Mouse (Mus musculus): ENCODE measurements around the gene Camta1. TPM values are rescaled to one million over a fixed set of nuclear protein-coding genes. Genes with fewer than 3 reads are reported as not detected.
A peak's percentile ranks its signal among the peaks of the same experiment; 100 is the strongest.

The Camta1 gene
- total RNA-seq, 1 experiment: 9.3 TPM

GRCm38 (mm10) chr4:151418344-151418875 is 443.3 kb downstream of the Camta1 start:
- in situ Hi-C loops (cut with MboI; ENCODE audit: low sequenced_read_pairs in 2 of 2, unreplicated experiment in 2 of 2): no loop called here
- H3K9me3 ChIP-seq (ENCODE audit: control insufficient read depth, insufficient read depth, low read depth, low read length): no peaks in the 10 kb centered on the region
- H3K4me1 ChIP-seq (ENCODE audit: control insufficient read depth in 2 of 2, insufficient read depth in 2 of 2, low read length in 2 of 2, poor library complexity in 1 of 2): no peaks in the 10 kb centered on the region
- no peak overlapping the region for H3K9ac ChIP-seq (ENCODE audit: insufficient read depth, low read depth, low read length, poor library complexity, severe bottlenecking)
- TF ChIP-seq ZNF384 (IDR thresholded peaks at IDR 0.05; ENCODE audit: low read depth, low read length): no peak
- no peak for TF ChIP-seq ZC3H11A (IDR thresholded peaks at IDR 0.05; ENCODE audit: borderline replicate concordance, low read depth, low read length)
- TF ChIP-seq MAFK (IDR thresholded peaks at IDR 0.05; ENCODE audit: insufficient read depth, low read depth, low read length): no peak
- H3K4me3 ChIP-seq (ENCODE audit: insufficient read depth in 1 of 2, low read depth in 1 of 2, low read length in 2 of 2, poor library complexity in 1 of 2, severe bottlenecking in 1 of 2): no peak overlapping the region
- H3K36me3 ChIP-seq (ENCODE audit: control insufficient read depth, insufficient read depth, low read length, poor library complexity, severe bottlenecking): no peaks in the 10 kb centered on the region
- no peak overlapping the region for H3K27ac ChIP-seq (ENCODE audit: insufficient read depth, low read depth, low read length, poor library complexity, severe bottlenecking)
- DNase-seq (ENCODE audit: low read depth, low spot score): no peak

GRCm38 (mm10) chr4:151415812-151416211 is 445.9 kb downstream of the Camta1 start:
- no peak for TF ChIP-seq ZNF384 (IDR thresholded peaks at IDR 0.05; ENCODE audit: low read depth, low read length)
- no peak for TF ChIP-seq HCFC1 (IDR thresholded peaks at IDR 0.05; ENCODE audit: borderline replicate concordance, insufficient read depth, low read length)
- TF ChIP-seq MAFK (IDR thresholded peaks at IDR 0.05; ENCODE audit: insufficient read depth, low read depth, low read length): no peak
- no peak for TF ChIP-seq ZC3H11A (IDR thresholded peaks at IDR 0.05; ENCODE audit: borderline replicate concordance, low read depth, low read length)
- no peak for TF ChIP-seq CHD2 (IDR thresholded peaks at IDR 0.05; ENCODE audit: low read depth, low read length)
- H3K9me3 ChIP-seq (ENCODE audit: control insufficient read depth, insufficient read depth, low read depth, low read length): no peaks in the 10 kb centered on the region
- H3K36me3 ChIP-seq (ENCODE audit: control insufficient read depth, insufficient read depth, low read length, poor library complexity, severe bottlenecking): no peaks in the 10 kb centered on the region
- DNase-seq (ENCODE audit: low read depth, low spot score): no peak
- H3K9ac ChIP-seq (ENCODE audit: insufficient read depth, low read depth, low read length, poor library complexity, severe bottlenecking): no peak overlapping the region
- H3K4me3 ChIP-seq (ENCODE audit: insufficient read depth in 1 of 2, low read depth in 1 of 2, low read length in 2 of 2, poor library complexity in 1 of 2, severe bottlenecking in 1 of 2): no peak overlapping the region
- 0 out of 4 replicates have a peak, but pooled peaks cover 0 to 2% of the 10 kb centered on the region in 2 experiments for H3K4me1 ChIP-seq (ENCODE audit: control insufficient read depth in 2 of 2, insufficient read depth in 2 of 2, low read length in 2 of 2, poor library complexity in 1 of 2)
- in situ Hi-C loops (cut with MboI; ENCODE audit: low sequenced_read_pairs in 2 of 2, unreplicated experiment in 2 of 2): no loop called here
- no peak overlapping the region for H3K27ac ChIP-seq (ENCODE audit: insufficient read depth, low read depth, low read length, poor library complexity, severe bottlenecking)

- Histone ChIP-seq H3K9me3 (ENCODE audit: control insufficient read depth, insufficient read depth, low read depth, low read length) (no peaks in the 10 kb centered on the region), H3K4me1 (ENCODE audit: control insufficient read depth in 2 of 2, insufficient read depth in 2 of 2, low read length in 2 of 2, poor library complexity in 1 of 2) (0 out of 4 replicates have a peak, but pooled peaks cover 0 to 2% of the 10 kb centered on the region in 2 experiments), H3K36me3 (ENCODE audit: control insufficient read depth, insufficient read depth, low read length, poor library complexity, severe bottlenecking) (no peaks in the 10 kb centered on the region), H3K9ac (ENCODE audit: insufficient read depth, low read depth, low read length, poor library complexity, severe bottlenecking) (no peak overlapping the region), H3K27ac (ENCODE audit: insufficient read depth, low read depth, low read length, poor library complexity, severe bottlenecking) (no peak overlapping the region), H3K4me3 (ENCODE audit: insufficient read depth in 1 of 2, low read depth in 1 of 2, low read length in 2 of 2, poor library complexity in 1 of 2, severe bottlenecking in 1 of 2) (no peak overlapping the region)
- in situ Hi-C loops (cut with MboI; ENCODE audit: low sequenced_read_pairs in 2 of 2, unreplicated experiment in 2 of 2): no loop called here
- DNase-seq (ENCODE audit: low read depth, low spot score): no peak
- TF ChIP-seq ZNF384 (IDR thresholded peaks at IDR 0.05; ENCODE audit: low read depth, low read length) (no peak), HCFC1 (IDR thresholded peaks at IDR 0.05; ENCODE audit: borderline replicate concordance, insufficient read depth, low read length) (no peak), MAFK (IDR thresholded peaks at IDR 0.05; ENCODE audit: insufficient read depth, low read depth, low read length) (no peak), ZC3H11A (IDR thresholded peaks at IDR 0.05; ENCODE audit: borderline replicate concordance, low read depth, low read length) (no peak), CHD2 (IDR thresholded peaks at IDR 0.05; ENCODE audit: low read depth, low read length) (no peak)
These were observed 446.3 kb downstream of the Camta1 start for GRCm38 (mm10) chr4:151415376-151415775.

GRCm38 (mm10) chr4:151414952-151415351 is 446.7 kb downstream of the Camta1 start:
- H3K9ac ChIP-seq (ENCODE audit: insufficient read depth, low read depth, low read length, poor library complexity, severe bottlenecking): no peak overlapping the region
- no peaks in the 10 kb centered on the region for H3K9me3 ChIP-seq (ENCODE audit: control insufficient read depth, insufficient read depth, low read depth, low read length)
- in situ Hi-C loops (cut with MboI; ENCODE audit: low sequenced_read_pairs in 2 of 2, unreplicated experiment in 2 of 2): no loop called here
- no peaks in the 10 kb centered on the region for H3K36me3 ChIP-seq (ENCODE audit: control insufficient read depth, insufficient read depth, low read length, poor library complexity, severe bottlenecking)
- no peak for TF ChIP-seq HCFC1 (IDR thresholded peaks at IDR 0.05; ENCODE audit: borderline replicate concordance, insufficient read depth, low read length)
- no peak for TF ChIP-seq ZC3H11A (IDR thresholded peaks at IDR 0.05; ENCODE audit: borderline replicate concordance, low read depth, low read length)
- no peak for TF ChIP-seq CHD2 (IDR thresholded peaks at IDR 0.05; ENCODE audit: low read depth, low read length)
- TF ChIP-seq ZNF384 (IDR thresholded peaks at IDR 0.05; ENCODE audit: low read depth, low read length): no peak
- H3K4me3 ChIP-seq (ENCODE audit: insufficient read depth in 1 of 2, low read depth in 1 of 2, low read length in 2 of 2, poor library complexity in 1 of 2, severe bottlenecking in 1 of 2): no peak overlapping the region
- 0 out of 4 replicates have a peak, but pooled peaks cover 0 to 2% of the 10 kb centered on the region in 2 experiments for H3K4me1 ChIP-seq (ENCODE audit: control insufficient read depth in 2 of 2, insufficient read depth in 2 of 2, low read length in 2 of 2, poor library complexity in 1 of 2)
- H3K27ac ChIP-seq (ENCODE audit: insufficient read depth, low read depth, low read length, poor library complexity, severe bottlenecking): no peak overlapping the region
- no peak for DNase-seq (ENCODE audit: low read depth, low spot score)

GRCm38 (mm10) chr4:151411641-151412061 is 450.0 kb downstream of the Camta1 start:
- peak overlapping the region in 1 of 2 experiments; percentile 35; a peak in 1 of 4 replicates for H3K4me3 ChIP-seq (ENCODE audit: insufficient read depth in 1 of 2, low read depth in 1 of 2, low read length in 2 of 2, poor library complexity in 1 of 2, severe bottlenecking in 1 of 2)
- DNase-seq (ENCODE audit: low read depth, low spot score): no peak
- no peaks in the 10 kb centered on the region for H3K36me3 ChIP-seq (ENCODE audit: control insufficient read depth, insufficient read depth, low read length, poor library complexity, severe bottlenecking)
- no peaks in the 10 kb centered on the region for H3K9me3 ChIP-seq (ENCODE audit: control insufficient read depth, insufficient read depth, low read depth, low read length)
- no peak overlapping the region for H3K27ac ChIP-seq (ENCODE audit: insufficient read depth, low read depth, low read length, poor library complexity, severe bottlenecking)
- no peak overlapping the region for H3K9ac ChIP-seq (ENCODE audit: insufficient read depth, low read depth, low read length, poor library complexity, severe bottlenecking)
- in situ Hi-C loops (cut with MboI; ENCODE audit: low sequenced_read_pairs in 2 of 2, unreplicated experiment in 2 of 2): no loop called here
- H3K4me1 ChIP-seq (ENCODE audit: control insufficient read depth in 2 of 2, insufficient read depth in 2 of 2, low read length in 2 of 2, poor library complexity in 1 of 2): 0 out of 4 replicates have a peak, but pooled peaks cover 1 to 2% of the 10 kb centered on the region in 2 experiments
- TF ChIP-seq HCFC1 (IDR thresholded peaks at IDR 0.05; ENCODE audit: borderline replicate concordance, insufficient read depth, low read length): no peak
- TF ChIP-seq ZNF384 (IDR thresholded peaks at IDR 0.05; ENCODE audit: low read depth, low read length): no peak
- TF ChIP-seq ZC3H11A (IDR thresholded peaks at IDR 0.05; ENCODE audit: borderline replicate concordance, low read depth, low read length): no peak
- TF ChIP-seq CHD2 (IDR thresholded peaks at IDR 0.05; ENCODE audit: low read depth, low read length): no peak
- TF ChIP-seq MAFK (IDR thresholded peaks at IDR 0.05; ENCODE audit: insufficient read depth, low read depth, low read length): no peak

Data from ES-E14 (cell line).